Mouse (Mus musculus) adrenal gland, adult 18-20 months (tissue): ENCODE measurements around the gene Oxct2b. TPM values are rescaled to one million over a fixed set of nuclear protein-coding genes. Genes with fewer than 3 reads are reported as not detected.
"Not testable (repeated sequence)": the region's sequence is repeated elsewhere in the genome, so short reads cannot be mapped to it uniquely, and the experiment has no call there.

ENCODE experiments used
- DNase-seq, 2 experiments: peaks; one replicate each; pipeline ENCODE4 v3.0.0; 2021 to 2022; ENCODE audit warnings: low spot score in 2 of 2
- long read RNA-seq, 2 experiments: library from polyadenylated mRNA; stranded (forward); transcript quantifications; one replicate each; pipeline ENCODE4 v2.0.0; 2021
- total RNA-seq, 2 experiments: library from RNA; stranded (reverse); gene quantifications; 1 replicate in 1 of 2; 2 replicates in 1 of 2; pipeline ENCODE4 v1.2.3; 2021

Gene Oxct2b
- not detected for total RNA-seq
- long read RNA-seq, experiment 1 = 0 reads
- long read RNA-seq, experiment 2 = 0 reads

- DNase-seq = no peak
These were observed at the start of gene Oxct2b for GRCm38 (mm10) chr4:123116011-123116410. Gene Oxct2b (plus strand): TSS chr4:123116266.

DNA sequence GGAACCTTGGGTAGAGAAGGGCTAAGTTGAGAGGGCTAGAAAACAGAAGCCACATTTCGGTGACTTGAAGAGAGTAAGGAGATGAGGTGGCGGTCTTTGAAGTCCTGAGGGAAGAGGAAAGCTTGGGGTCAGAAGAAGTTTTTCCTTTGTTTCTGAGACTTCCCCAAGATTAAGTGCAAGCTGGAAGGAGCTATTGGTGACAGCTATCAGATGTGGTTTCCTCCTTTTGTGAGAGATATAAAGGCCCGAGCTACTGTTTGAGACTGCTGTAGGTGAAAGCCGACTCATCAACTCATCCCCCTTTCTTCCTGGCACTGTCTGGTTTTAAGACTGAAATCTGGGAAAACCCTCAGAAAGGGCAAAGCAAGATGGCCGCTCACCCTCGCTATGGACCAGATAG lies 47.4 kb upstream of the Oxct2b start:
- DNase-seq = no peak

DNA sequence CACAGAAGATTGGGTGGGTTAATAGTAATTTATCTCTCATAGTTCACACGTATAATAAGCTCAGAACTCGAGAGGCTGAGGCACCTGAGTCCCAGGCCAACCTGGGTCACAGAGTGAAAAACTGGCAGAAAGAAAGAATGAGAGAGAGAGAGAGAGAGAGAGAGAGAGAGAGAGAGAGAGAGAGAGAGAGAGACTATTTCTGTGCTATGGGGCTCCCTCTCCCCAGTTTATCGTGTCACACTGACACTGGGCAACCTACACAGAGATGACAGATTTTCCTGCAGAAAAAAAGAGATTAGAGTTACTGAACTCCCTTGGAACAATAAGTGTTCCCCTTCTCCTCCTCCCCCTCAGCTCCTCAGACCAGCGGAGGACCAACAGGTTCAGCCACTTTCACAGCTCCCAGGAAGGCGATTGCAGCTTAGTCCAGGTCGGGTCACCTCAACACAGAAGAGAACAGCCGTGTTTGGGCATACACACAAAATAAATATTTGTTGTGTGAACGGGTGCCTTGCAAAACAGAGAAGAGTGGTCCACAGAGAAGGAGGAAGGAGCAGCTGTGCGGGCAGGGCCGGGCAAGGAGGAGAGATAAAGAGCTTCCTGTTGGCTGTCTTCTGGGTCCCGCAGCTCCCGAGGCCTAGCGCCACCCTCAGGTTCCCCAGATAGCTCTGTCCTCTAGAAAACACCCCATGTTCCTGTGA lies 44.6 kb upstream of the Oxct2b start:
- no peak for DNase-seq

DNA sequence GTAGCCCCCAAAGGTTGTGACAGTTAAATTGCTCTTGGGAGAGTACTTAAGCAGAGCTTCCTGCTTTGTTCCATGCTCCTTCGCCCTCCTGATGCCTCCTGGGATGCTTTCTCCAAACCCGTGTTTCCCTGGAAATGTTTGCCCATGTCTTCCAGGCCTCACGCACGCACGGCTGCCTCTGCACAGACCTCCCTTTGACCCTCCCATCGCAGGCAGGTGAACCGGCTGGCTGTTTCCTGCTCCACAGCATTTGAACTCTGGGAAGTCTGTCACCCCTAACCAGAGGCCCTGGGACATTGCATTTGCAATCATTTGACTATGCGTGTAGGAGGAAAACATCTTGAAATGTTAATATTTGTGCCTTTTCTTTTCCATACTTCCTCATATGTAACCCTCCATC lies 39.1 kb upstream of the Oxct2b start:
- DNase-seq = no peak

DNA sequence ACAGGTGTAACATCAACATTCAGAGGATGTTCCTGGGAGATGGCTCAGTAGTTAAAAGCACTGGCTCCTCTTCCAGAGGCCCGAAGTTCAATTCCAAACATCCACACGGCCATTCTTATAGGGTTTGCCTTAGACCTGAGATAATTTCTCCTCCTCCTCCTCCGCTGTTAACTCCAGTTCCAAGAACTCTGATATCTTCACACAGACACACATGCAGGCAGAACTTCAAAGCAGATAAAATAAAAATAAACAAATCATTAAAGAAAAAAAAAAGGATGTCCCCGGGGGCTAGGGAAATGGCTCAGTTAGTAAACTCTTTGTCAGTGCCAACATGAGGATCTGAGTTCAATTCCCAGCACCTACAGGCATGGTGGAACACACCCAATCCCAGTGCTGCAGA lies 37.8 kb upstream of the Oxct2b start:
- no peak for DNase-seq

GRCm38 (mm10) chr4:123080791-123081190 lies 35.3 kb upstream of the Oxct2b start:
- no peak for DNase-seq

DNA sequence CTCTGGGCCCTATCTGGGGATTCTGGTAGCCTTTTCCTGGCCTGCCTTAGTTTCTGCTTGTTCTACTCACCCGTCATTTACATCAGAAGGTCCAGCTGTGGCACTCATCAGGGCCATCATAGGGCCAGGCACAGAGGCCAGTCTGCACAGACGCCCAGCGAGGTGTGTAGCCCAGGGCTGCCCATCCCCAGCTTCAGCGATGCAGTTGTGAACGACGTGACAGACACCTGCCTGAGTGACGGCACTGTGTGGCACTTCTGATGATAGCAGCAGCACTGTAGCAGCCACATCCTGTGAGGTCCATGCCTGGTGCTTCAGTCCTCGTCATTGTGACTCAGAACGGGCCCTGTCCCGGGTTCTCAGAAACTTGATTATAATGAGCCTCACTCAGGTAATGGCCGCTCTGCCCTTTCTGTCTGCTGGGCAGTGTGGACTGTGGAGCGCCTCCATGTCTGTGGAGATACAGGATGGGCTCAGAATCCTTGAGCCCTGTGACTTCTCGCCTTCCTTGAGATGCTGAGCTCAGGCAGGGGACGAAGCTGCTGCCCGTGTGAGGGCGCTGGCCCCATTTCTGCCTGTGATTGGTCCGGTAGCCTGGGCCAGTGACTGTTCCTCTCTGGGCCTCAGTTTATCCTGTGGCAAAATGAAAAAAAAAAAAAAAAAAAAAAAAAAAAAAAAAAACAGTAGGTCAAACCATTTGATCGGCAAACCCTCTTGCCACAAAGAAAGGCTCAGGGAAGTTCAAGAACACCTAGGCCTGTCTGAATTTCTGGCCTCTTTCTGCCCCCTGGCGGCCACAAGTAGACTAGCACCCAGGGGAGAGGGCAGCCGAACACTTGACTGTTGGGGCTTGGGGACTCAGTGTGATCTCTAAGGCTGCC lies 33.5 kb upstream of the Oxct2b start:
- peak; percentile 63 to 71 for DNase-seq

GRCm38 (mm10) chr4:123083323-123083902 lies 32.7 kb upstream of the Oxct2b start:
- DNase-seq = no peak

GRCm38 (mm10) chr4:123085290-123085689 lies 30.8 kb upstream of the Oxct2b start:
- DNase-seq = no peak

GRCm38 (mm10) chr4:123086381-123086780 lies 29.7 kb upstream of the Oxct2b start:
- no peak for DNase-seq

- no peak for DNase-seq
These were observed 23.4 kb upstream of the Oxct2b start for GRCm38 (mm10) chr4:123092621-123093020.

DNA sequence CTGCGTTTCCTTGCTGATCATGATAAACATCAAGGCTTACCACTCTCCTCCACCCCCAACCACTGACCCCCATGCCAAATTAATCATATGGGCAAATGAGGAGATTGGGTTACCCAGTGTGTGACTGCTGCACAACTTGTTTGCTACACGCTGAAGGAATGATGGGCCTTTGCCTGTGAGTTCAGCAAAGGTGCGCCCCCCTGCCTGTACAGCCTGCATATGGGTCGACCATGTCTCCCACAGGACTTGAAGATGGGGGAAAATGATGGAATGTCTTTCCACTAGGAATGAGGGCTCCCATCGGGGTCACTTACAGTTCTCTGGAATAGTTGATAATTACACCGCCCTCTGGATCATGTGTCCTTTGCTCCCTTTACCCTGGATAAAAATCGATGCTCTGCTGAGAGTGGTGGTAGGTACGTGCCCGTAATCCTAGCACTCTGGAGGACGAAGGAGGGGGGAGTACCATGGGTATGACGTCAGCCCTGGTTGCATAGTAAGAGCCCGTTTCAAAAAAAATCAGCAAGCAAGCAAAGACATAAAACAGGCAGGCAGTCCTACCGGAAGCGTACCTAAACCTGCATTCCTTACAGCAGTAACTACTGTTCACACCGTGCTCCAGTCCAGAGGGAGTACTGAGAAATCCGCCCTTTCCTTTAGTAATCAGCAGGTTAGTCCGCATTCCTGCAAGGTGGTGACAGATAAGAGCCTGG lies 22.8 kb upstream of the Oxct2b start:
- no peak for DNase-seq

DNA sequence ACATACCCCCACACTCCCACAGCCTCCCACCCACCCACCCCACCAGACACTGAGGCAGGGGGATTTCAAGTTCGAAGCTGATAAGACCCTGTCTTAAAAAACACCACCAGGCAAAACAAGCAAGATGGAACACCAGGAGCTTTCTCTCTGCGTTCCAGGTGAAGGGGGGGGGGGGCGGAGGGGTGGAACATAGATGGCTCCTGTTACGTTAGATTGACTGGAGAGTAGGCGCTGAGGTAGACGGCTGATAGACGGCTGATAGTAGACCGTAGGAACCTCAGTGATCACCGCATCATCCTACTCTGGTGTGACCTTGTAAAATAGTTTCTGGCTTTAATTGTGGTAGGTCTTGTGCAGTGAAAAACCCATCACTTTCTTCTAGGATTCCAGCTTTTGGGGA lies 22.2 kb upstream of the Oxct2b start:
- no peak for DNase-seq

DNA sequence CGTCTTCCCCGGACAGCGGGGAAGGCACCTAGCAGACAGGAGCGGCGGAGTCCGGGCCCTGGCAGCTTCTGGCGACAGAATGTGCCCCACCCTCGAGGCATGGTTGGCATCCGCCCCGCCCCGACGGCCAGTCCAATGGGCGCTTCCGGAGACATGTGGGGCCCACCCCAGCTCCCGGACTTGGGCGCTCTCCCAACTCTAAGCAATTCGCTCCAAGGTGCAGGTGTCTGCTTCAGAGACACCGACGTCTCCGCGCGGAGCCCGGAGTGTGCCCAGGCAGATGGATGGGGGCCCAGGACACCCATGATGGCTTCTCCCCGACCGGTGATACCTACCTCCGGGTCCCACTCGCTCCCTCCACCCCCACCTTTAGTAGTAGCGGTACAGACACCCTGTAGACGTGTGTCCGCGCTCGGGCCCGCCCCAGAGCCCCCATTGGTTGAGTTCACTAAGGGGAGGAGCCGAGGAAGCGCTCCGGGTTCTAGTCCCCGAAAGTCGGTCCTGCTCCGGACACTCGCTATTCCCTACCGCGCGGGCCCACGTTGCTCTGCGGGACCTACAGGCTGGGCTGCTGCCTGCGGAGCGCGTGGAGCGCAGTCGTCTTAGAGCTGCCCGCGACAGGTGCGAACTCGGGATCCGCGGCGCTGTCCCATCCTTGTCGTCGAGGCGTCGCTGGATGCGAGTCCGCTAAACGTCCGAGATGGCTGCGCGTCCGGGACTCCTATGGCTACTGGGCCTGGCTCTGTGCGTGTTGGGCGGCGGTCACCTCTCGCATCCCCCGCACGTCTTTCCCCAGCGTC lies 11.2 kb upstream of the Oxct2b start, which contains the start of gene Bmp8b:
TSS of gene Bmp8b (plus strand) at position 515 of the 800 bp plus-strand sequence.
- no peak for DNase-seq

DNA sequence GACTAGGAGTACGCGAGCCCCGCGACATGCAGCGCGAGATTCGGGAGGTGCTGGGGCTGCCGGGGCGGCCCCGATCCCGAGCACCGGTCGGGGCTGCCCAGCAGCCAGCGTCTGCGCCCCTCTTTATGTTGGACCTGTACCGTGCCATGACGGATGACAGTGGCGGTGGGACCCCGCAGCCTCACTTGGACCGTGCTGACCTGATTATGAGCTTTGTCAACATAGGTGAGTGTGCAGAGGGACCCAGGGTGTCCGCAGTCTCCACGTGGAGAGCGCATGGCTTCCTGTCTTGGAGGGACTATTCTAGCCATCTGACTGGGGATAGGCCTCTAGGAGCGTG lies 10.6 kb upstream of the Oxct2b start:
- no peak for DNase-seq

DNA sequence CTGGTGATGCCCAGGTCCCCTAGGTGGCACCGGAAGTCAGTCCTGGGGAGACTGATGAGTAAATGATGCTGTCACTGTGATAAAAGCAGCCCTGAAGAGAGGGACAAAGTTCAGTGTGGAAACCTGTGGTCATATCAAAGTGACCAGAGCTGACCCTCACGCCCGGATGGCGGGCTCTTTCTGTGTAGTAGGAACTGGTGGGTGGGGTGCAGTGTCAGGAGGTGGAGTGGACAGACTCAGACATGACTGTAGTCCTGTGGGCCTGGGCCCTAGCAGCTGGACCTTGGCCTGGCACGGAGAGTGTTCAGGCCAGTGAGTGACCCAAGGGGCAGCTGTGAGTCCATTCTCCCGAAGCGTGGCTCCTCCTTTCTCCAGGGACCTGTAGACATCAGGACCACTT lies 10.1 kb upstream of the Oxct2b start:
- not testable (repeated sequence) for DNase-seq

DNA sequence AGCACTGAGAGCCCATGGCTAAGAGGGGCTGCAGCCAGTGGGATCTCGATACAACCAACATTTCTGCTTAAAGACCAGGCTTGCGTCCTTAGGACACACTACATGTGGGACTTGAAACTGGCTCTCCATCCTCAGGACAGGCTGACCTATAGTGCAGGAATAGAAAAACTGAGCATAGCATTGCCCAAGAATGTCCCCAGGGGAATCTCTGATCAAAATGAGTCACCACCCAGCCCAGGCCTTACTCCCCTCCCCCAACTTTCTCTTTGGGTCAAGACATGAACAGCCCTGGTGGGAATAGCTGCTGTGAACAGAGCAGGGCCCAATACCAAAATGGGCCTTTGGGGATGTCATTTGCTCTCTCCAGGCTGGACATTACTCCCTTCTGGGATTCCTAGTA lies 9.2 kb upstream of the Oxct2b start:
- no peak for DNase-seq

DNA sequence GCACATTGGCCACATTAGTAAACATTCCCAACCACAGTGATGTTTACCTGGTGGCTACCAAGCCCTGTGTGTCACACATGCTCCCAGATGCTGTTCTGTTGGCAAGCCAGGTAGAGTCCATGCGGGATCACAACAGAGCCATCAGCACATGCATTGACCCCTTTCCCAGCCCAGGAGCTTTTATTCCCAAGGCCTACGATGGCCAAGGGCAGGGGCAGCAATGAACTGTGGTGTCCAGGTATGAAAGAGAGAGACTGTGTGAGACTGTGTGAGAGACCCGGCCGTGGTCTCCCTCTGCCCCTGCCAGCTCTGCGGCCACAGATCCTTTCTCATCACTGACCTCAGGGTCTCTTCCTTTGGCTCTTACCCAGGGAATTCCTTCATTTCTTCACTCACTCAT lies 8.0 kb upstream of the Oxct2b start:
- DNase-seq = no peak

GRCm38 (mm10) chr4:123110751-123111150 lies 5.3 kb upstream of the Oxct2b start:
- no peak for DNase-seq

DNA sequence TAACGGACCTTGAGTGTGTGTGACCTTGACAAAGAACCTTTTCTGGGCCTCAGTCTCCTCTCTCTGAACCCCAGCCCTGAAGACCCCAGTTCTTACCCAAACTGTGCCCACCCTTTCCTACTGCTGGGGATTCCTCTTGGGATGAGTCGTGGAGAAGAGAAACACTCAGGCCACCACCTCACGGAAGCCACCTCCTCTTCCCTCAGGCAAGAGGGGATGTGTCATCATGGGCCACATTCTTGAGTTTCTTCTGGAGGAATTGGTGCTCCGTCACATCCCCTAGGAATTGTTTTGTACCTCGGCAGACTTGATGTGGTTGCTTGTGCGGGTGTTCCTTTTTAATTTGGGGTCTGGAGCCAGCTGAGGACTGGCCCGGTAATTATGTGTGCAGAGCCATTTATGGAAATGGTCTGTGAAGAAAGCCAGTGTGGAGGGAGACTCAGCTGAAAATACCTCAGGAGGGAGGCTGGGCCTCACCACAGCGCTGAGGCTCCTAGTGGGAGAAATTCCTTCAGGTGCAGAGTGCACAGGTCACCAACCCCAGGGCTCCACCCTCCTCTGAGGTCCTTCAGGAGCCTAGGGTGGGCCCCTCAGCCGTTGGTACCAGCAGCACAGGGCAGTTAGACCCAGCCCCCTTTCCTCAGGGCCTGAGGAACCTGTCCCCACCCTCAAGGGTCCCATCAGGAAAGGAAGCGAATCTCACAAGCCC lies 4.6 kb upstream of the Oxct2b start:
- DNase-seq = not testable (repeated sequence)
